Mouse (Mus musculus) stomach, postnatal 0 days (tissue): Measurements from ENCODE around the gene Zfp219.
"Not testable (repeated sequence)": the region's sequence is repeated elsewhere in the genome, so short reads cannot be mapped to it uniquely, and the experiment has no call there.

Experiments
- CTCF ChIP-seq: IDR thresholded peaks from 2 replicates; pipeline ENCODE4 v1.5.1; 2016; ENCODE audit warnings: antibody characterized with exemption, low read depth, mild to moderate bottlenecking, moderate library complexity
- EP300 ChIP-seq: optimal IDR thresholded peaks from 2 replicates; pipeline ENCODE3; 2016; ENCODE audit warnings: antibody characterized with exemption

DNA sequence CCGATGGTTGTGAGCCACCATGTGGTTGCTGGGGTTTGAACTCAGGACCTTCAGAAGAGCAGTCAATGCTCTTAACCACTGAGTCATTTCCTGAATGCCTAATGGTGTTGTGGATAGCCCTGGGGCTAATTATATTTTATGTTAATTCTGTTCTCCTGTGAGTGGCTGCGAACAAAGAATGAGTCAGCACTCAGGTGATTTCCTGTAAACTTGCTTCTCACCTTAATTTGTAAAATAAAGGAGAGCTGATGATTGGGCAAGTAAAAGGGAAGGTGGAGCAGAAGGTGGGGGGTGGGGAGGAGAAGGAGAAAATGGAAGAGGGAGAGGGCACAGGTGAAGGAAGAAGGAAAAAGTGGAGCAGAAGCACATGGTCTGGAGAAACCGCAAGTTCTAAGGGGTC lies 32.2 kb upstream of the Zfp219 start:
- TF ChIP-seq CTCF, EP300: not testable (repeated sequence)
